Mouse (Mus musculus) spleen, adult 12 weeks (tissue): Measurements from ENCODE around the gene Egfem1.

ENCODE experiments used
- DNase-seq: peaks from one replicate; pipeline ENCODE4 v3.0.0; 2022; ENCODE audit warnings: low spot score

The Egfem1 gene

DNA sequence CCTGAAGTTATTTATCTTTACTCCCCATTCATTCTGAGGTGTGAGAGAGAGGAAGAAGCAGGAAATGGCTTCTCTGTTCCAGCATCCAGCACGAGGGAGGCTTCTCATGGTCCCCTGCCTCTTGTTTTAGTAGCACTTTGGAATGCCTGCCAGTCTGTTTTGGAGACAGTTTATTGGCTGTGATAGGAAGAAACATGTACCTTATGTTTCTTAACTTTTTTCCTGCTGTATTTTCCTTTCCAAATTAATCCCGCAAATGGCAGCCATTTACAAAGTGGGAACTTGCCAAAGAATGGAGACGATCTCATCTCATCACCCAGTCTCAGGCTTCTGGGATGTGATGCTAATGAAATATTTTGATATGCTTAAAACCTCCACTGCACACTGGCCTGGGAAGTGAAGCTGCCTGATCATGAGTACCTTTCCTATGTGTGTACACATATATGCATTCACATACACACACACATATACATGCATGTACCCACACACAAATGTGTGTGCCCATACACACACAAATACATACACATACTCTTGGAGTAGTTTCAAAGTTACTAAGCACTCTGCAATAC is 260.5 kb downstream of the Egfem1 start:
- DNase-seq, result no peak

DNA sequence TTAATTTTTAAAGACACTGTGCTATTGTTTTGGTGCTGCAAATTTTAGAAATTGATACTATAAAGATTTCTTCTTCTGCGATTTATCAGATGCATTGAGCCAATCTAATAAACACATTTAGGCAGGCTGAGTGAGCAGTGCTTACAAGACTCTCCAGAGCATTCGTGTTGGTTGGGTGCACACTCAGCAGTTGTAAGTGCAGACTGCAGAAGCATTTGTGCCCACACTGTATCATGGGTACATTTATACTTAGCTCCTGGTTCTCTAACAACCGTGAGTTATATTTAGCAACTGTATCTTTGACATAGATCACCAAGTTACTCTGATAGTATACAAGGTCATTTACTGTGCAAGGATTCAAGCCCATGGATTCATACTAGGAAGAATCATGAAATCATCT is 264.0 kb downstream of the Egfem1 start:
- no peak for DNase-seq

- no peak for DNase-seq
Observed at GRCm38 (mm10) chr3:29366907-29367306, 285.1 kb downstream of the Egfem1 start.

DNA sequence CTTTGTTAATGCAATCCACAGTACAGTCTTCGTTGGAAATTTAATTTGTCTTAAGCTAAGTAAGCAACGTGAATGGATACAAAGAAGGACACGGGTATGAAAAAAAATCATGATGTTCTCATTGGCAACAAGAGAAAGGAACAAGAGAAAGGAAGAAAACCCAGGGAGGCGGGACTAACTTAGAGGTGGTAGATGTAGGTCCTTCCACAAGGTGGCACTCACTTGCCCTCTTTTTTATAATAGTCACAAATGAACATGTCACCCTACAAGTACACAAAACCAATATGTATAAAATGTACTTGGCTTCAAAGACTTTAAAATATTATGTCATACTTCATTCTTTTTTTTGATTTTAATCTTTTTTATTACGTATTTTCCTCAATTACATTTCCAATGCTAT is 288.7 kb downstream of the Egfem1 start:
- DNase-seq, result no peak

DNA sequence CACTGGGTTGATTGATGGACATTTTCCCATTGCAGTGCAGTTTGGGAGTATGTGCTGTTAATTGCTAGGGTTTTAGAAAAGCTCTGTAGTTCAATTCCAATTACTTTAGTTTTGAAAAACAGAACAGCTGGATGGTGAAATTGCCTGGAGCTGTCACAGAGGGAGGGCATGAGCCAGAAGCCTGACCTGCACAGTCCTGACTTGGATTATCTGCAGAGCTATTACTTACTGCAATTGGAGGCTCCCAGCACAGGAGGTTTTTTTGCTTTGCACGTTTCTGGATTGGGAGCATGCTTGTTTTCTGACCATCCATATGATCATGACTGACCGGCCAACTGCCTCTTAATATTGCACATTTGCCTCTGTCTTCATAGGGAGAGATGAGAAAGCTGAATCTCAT is 299.4 kb downstream of the Egfem1 start:
- no peak for DNase-seq

- DNase-seq, result no peak
Observed at GRCm38 (mm10) chr3:29399064-29399463, 317.2 kb downstream of the Egfem1 start.

DNA sequence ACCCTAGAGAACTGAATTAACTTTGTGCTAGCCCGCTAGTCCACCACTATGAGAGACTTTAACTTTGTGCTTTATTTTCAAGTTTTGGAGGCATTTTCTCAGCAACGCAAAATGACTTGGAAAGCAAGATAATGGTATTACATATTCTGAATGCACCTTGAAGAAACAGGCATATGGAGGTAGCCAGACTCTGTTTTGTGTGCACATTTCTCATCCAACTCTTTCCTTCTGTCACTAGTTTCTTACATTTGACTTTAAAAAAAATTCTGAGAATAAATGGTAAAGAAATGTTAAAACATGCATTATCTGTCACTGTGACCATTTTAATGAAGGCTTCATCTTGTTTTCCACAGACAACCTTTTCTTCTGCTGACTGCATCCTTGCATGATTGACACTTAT is 339.8 kb downstream of the Egfem1 start:
- DNase-seq, result no peak

DNA sequence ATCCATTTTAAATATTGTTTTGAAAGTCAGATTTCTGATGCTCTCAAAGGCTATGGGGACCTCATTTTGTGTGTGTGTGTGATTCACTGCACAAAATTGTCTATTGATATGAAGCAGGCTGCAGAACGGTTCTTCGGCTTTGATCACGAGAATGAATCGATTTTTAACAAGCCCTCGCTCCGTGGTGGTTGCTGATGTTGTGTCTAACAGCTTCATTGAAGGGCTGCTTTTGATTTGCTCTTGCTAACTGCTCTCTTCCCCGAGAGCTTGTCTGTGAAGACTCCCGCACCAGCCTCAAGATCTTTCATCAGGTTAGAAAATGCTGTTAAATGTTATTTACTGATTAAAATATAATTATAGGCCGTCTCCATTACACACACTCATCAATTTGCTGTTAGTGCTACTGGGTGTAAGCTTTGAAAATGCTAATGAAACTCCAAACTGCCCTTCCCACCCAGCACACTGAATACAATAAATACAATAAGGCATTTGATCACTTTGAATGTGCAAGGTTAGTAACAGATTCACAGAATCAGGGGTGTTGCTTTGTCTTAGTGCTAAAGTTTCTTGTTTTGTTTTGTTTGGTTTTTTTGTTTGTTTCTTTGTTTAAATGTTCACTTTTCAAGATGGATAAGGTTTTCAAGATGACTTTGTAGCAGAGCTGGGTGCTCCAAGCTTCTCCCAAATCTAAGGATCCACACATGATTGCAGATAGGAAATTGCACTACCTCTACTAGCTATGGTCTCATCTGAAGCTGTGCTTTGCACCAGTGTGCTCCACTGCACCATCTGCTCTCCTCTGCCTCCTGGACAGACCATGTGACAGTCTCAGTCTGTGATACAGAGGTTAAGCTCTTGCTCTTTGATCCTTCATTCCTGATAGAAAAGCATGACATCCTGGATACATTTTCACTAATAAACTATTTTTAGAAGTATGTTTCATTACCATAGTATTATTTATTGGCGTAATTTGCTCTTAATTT is 350.6 kb downstream of the Egfem1 start:
- DNase-seq, result no peak

DNA sequence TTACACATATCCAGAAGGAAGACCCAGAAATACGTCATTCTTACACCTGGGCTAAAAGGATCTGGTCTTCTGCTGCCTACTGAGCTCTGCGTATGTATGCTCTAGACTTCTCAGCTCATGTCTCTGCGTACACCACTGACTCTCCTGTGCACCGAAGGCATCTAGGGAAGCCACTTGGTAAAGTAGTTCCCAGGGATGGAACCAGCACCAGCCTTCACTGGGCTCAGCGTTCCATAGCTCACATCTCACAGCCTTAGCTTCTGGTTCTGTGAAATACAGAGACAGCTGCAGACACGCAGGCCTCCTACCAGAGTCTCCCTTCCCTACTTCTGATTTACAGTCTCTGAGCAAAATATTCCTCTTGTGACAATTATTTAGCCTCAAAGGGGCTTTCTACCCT is 361.2 kb downstream of the Egfem1 start:
- no peak for DNase-seq

DNA sequence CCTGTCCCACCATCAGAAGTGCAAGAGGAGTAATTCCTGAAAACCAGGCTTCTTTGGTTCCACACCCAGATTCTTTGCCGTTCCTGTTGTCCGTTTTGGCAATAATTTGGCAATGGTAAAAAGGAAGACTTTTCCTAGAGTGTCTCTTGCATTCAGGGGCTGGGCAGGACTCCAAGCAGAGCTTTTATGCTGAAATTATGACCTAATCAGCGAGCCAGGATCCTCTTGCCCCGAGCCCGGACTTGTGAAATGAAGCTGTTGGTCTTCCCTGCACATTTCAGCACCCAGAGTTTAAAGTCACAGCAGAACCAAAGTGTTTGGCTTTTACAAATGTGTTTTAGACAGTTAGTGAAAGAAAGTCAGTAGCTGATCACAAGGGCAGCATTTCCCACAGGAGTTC is 362.8 kb downstream of the Egfem1 start:
- DNase-seq, result no peak

- DNase-seq, result no peak
Observed at GRCm38 (mm10) chr3:29446081-29446480, 364.3 kb downstream of the Egfem1 start.

DNA sequence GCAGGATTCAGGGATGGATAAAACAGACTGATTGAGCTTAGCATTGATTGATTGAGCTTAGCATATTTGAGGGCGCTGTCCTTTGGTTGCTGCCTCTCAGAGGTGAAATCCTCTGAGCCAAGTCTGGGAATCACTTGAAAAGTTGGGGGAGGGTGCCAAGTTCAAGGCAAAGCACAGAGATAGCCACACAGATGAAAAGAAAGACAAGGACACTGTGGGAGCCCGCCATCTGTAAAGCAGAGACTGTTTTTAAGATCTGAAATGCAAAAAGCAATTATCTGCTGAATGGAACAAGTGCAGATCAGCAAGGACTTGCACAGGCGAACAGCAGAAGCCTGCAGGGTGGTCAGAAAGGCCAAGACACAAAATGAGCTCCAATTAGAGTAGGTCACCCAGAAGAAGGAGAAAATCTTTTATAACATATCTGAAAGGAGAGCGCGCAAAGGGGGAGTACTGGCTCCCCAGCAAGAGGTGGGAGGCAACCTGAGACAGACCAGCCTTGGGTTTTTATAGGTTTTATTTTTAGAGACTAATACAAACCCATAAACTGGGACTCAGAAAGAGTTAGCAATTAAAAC is 367.1 kb downstream of the Egfem1 start:
- DNase-seq, result no peak

DNA sequence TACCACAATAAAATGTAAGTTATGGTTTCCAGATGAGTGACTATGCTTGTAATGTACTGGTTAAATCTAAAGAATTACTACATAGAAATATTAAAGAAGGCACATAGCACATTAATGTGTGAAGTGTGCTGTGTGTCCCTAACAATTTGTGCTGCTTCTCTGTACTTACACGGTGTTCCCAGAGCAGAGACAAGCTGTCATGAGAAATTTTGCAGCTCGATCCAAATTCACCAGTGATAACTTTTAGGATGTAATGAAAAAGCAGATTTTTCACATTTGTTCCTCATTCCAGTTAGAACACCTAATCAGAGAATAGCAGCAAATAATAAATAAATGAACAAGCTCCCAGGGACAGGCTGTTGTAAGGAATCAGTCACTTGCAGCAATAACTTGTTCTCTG is 416.4 kb downstream of the Egfem1 start:
- DNase-seq, result no peak

DNA sequence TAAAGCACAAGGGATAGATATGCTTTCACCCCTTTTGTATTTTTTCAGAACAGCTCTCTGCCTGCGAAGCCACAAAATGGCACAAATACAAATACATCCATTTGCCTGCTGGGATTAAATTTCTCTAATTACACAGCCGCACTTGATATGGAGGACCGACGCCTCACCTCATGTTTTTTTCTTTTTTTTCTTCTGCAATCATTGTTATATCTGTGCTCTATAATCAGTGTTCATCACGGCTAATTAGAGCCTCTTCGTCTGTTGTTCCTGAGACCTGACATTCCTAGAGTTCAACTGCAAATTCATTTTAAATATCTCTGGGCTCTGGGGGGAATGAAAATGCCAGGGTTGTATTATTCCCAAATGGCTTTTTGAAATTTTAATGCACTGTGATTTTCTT is 417.4 kb downstream of the Egfem1 start:
- no peak for DNase-seq

GRCm38 (mm10) chr3:29525298-29525962 is 443.6 kb downstream of the Egfem1 start:
- no peak for DNase-seq

- no peak for DNase-seq
Observed at GRCm38 (mm10) chr3:29525963-29526301, 444.1 kb downstream of the Egfem1 start.

GRCm38 (mm10) chr3:29539211-29539610 is 457.4 kb downstream of the Egfem1 start:
- DNase-seq, result no peak

DNA sequence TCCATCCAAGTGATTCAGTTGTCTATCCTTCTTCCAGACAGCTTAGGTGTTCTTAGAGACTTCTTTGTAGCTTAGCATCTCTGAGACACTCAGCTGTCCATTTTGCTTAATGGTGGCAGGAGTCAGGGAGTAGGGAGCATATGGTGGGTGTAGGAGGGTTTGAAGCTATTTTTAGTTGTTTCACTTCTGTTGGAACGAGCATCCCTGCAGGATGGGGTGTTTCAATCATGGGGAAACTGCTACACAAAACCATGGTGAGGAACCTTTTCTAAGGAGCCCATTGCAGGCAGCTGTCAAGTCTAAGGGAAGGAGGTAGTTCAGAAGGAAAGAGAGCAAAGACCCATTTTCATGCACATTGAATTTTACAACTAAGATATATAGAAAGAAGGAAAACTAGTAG is 458.1 kb downstream of the Egfem1 start:
- no peak for DNase-seq

GRCm38 (mm10) chr3:29541477-29542079 is 459.8 kb downstream of the Egfem1 start:
- no peak for DNase-seq

DNA sequence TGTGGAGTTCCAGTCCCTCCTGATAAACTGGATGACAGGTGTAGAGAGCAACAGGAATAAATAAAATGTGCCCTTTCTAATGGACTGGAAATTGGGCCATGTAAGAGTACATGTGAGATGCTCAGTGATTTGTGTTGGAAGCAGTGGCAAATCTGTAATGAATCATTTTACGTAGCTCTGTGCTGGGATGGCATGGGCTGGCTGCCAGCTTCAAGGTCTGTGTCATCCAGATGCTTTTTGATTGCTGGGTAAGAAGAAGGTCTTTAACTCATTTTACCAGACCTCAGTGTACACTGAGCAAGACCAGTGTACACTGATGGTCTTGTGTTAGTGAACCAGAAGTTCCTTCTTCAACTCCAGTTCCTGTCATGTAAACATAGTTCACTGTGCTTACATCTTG is 462.2 kb downstream of the Egfem1 start:
- DNase-seq, result no peak

GRCm38 (mm10) chr3:29563171-29563570 is 481.3 kb downstream of the Egfem1 start:
- DNase-seq, result no peak
